Mouse (Mus musculus) thymus, adult 18-20 months (tissue): Measurements from ENCODE around the gene Ifi213.
A peak's percentile ranks its signal among the peaks of the same experiment; 100 is the strongest.
"Not testable (repeated sequence)": the region's sequence is repeated elsewhere in the genome, so short reads cannot be mapped to it uniquely, and the experiment has no call there.

ENCODE experiments used
- DNase-seq, 2 experiments: peaks; one replicate each; pipeline ENCODE4 v3.0.0; 2022; ENCODE audit warnings: mixed read lengths in 2 of 2

Ifi213 gene

GRCm38 (mm10) chr1:173598838-173599494, at the start of gene Ifi213:
TSS of gene Ifi213 (minus strand) at chr1:173599274.
- not testable (repeated sequence) for DNase-seq

GRCm38 (mm10) chr1:173645393-173645792, 46.3 kb upstream of the Ifi213 start:
- no peak for DNase-seq

- DNase-seq: no peak
These were observed 35.0 kb upstream of the Ifi213 start for GRCm38 (mm10) chr1:173633969-173634645.

DNA sequence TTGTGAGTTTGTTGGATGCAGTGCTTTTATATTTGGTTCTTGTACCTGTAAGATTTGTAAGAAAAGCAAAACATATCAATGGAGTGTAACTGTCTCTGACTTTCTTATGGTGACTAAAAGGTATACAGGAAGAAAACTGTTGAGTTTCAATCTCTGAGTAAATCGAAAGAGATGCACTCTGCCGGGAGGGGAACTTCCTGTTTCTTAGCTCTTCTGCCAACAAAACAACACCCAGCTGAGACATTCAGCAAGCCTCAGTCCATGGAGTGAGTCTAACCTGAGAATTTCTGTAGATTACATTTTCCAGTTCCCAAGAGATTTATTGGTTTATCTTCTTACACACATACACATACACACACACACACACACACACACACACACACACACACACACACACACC, 31.5 kb upstream of the Ifi213 start, which contains the start of gene Ifi209:
Ifi209 (plus strand) TSS at position 296 of the 400 bp plus-strand sequence.
- DNase-seq: peak in 1 of 2 experiments; percentile 42

DNA sequence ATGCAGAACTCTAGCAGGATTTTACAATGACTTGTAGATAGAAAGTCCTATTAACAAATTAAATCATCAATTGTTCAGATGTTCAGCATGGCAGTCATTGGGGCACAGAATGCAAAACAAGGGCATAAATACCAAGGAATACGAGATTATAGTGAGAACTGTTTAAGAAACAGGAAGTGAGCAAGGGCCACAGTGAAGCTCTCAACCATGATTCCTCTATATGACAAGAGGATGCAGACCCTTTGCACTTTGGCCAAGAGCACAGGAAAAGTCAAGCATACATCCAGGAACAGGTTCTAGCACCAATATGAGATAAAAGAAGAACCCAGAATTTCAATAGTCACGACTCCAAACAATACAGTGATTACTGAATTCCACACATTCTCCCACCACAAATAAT, 27.6 kb upstream of the Ifi213 start:
- DNase-seq: no peak

DNA sequence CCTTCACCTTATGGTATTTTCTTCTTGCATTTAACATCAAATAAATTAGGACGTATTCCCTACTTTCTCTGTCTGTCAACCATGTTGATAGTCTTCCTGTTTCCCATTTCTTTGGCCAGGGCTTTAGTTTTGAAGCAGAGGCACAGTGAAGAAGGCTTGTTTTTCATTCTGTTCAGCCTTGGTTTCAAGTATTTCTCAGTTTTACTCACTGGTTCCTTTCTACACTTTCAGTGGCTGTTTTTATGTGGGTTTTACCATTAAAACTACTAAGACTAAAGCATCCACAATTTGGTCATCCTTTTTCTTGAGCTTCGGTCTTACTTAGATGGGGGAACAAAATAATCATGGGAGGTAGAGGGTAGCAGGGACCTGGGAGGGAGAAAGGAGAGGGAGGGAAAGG, 25.0 kb upstream of the Ifi213 start:
- no peak for DNase-seq

- DNase-seq: not testable (repeated sequence)
These were observed 23.1 kb upstream of the Ifi213 start for GRCm38 (mm10) chr1:173622216-173622615.

- not testable (repeated sequence) for DNase-seq
These were observed 11.2 kb upstream of the Ifi213 start for GRCm38 (mm10) chr1:173610291-173610690.

DNA sequence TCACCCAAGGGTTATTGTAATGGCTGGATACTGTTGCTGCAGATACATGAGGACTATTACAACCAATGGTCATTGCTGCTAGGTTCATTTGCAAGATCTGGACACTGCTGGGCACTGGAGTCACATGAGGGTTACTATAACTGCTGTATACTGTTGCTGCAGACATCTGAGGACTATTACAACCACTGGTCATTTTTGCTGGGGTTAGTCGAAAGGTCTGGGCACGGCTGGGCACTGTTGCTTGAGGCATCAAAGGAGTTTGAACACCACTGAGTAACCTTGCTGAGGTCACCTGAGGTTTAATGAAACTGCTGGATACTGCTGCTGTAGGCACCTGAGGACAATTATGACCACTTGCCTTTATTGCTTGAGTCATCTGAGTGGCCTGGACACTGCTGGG, 9.4 kb downstream of the Ifi213 start:
- not testable (repeated sequence) for DNase-seq

- no peak for DNase-seq
These were observed 19.0 kb downstream of the Ifi213 start for GRCm38 (mm10) chr1:173579921-173580585.

GRCm38 (mm10) chr1:173579079-173579478, 20.0 kb downstream of the Ifi213 start:
- DNase-seq: no peak

DNA sequence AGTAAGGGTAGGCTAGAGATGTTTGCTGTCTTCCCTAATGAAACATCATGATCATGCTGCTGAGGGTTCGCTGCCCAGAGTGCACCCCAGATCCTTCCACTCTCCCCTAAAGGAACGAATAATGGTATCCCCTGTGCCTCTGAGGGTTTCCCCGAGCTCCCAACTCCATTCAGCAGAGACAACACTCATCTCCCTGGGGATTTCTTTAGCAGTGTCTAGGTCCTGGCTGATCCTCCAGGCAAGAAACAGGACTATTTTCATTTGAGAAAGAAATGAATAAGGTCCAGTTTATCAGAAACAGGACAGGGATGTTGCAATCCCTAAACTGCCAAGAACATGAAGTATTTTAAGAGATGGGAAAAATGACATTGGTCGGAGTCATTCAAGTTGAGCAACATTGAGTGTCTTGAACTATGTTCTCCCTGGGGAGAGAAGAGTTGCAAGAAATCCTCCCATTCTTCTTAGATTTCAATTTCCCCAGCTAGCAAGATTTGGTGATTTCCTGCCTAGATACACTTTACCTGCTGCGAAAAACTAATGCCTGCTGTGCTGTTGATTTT, 48.5 kb downstream of the Ifi213 start:
- not testable (repeated sequence) for DNase-seq

DNA sequence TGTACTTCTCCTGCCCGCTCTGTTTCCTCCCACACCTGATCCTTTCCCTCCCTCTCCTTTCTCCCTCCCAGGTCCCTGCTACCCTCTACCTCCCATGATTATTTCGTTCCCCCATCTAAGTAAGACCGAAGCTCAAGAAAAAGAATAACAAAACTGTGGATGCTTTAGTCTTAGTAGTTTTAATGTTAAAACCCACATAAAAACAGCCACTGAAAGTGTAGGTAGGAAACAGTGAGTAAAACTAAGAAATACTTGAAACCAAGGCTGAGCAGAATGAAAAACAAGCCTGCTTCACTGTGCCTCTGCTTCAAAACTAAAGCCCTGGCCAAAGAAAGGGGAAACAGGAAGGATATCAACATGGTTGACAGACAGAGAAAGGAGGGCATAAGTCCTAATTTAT, 50.3 kb downstream of the Ifi213 start:
- DNase-seq: not testable (repeated sequence)

GRCm38 (mm10) chr1:173535791-173536190, 63.3 kb downstream of the Ifi213 start, which contains the start of gene Ifi214:
TSS of gene Ifi214 (minus strand) at chr1:173535957.
- not testable (repeated sequence) for DNase-seq

DNA sequence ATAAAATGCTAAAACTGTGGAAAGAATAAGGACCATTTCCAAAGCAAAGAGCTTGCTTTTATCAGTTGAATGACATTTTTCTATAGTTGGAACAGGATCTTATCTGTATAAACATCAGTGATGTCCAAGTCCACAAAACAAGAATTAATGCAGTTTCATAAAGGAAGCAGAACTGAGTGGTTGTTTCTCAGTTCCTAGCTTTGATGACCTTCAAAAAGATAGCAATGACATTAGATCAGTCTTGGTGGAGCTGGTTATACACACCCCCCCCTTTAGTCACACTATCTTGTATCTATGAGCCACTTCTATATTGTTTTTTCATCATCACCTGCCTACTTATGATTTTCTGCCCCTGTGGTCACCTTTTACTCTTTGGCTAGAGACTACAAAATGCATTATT, 77.6 kb downstream of the Ifi213 start:
- DNase-seq: no peak
